In the genomic region with DNA sequence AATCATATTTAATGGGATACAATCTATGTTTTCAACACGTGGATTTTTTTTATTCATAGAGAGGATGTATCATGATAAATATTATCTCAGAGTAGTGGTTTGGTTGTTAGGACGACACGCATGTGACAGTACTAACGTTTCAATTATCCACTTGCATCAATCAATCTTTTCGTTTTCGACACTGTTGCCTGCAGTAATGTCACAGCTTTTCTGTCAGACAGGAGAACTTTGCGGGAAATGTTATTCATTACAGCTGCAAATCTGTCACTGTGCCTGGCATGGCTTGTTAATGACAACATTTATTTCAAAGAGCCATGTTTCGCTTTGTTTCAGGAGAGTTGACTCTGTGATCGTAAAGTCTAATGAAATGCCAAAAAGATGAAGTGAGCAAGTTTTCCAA, we compare ENCODE assay signal across 23 mouse cellular contexts.
DNase-seq lines count a peak whose midpoint lies in the region; ATAC-seq lines count a peak whose summit lies in the region.
"Had no signal": no experiment of that assay in that cellular context is flagged by ENCODE, and none has a peak within 500 bp of the region (broad histone marks: within the 10 kb centered on the region; RNA-seq: fewer than 3 reads in every experiment).

No protein-coding gene starts in this region.

- no peaks in the 10 kb centered on the region for H3K9me3 ChIP-seq in kidney, embryonic 15.5 days (replicated peaks)
- H3K9me3 ChIP-seq in limb, embryonic 11.5 days (ENCODE audit: control insufficient read depth, low read length) = no peaks in the 10 kb centered on the region
- H3K9me3 ChIP-seq in heart, embryonic 10.5 days = no peaks in the 10 kb centered on the region
- H3K9me3 ChIP-seq: embryonic facial prominence, embryonic 10.5 days; heart, embryonic 15.5 days; megakaryocyte, embryonic 14.5 days had no signal

- H3K4me3 ChIP-seq in kidney, embryonic 15.5 days (replicated peaks) = no peak overlapping the region
- H3K4me3 ChIP-seq in limb, embryonic 11.5 days (ENCODE audit: low read depth, low read length) = no peak overlapping the region
- H3K4me3 ChIP-seq in heart, embryonic 10.5 days = no peak overlapping the region
- H3K4me3 ChIP-seq: embryonic facial prominence, embryonic 10.5 days; heart, embryonic 15.5 days; megakaryocyte, embryonic 14.5 days had no signal

- no peaks in the 10 kb centered on the region for H3K27me3 ChIP-seq in kidney, embryonic 15.5 days
- no peaks in the 10 kb centered on the region for H3K27me3 ChIP-seq in limb, embryonic 11.5 days (ENCODE audit: control insufficient read depth, insufficient read depth, low read length)
- no peaks in the 10 kb centered on the region for H3K27me3 ChIP-seq in heart, embryonic 10.5 days (ENCODE audit: insufficient read depth, poor library complexity, severe bottlenecking)
- H3K27me3 ChIP-seq: heart, embryonic 15.5 days; megakaryocyte, embryonic 14.5 days; Patski had no signal

- H3K36me3 ChIP-seq in kidney, embryonic 15.5 days = no peaks in the 10 kb centered on the region
- no peaks in the 10 kb centered on the region for H3K36me3 ChIP-seq in limb, embryonic 11.5 days (ENCODE audit: control insufficient read depth, insufficient read depth, low read length)
- H3K36me3 ChIP-seq in heart, embryonic 10.5 days = no peaks in the 10 kb centered on the region
- H3K36me3 ChIP-seq: embryonic facial prominence, embryonic 10.5 days; heart, embryonic 15.5 days had no signal

- 0 out of 2 replicates have a peak overlapping the region, but pooled peaks have one; percentile 7 for H3K4me2 ChIP-seq in kidney, embryonic 15.5 days
- H3K4me2 ChIP-seq in limb, embryonic 11.5 days (ENCODE audit: low read depth, severe bottlenecking) = peak overlapping the region; percentile 17; the same call in 1 of the 2 replicates
- H3K4me2 ChIP-seq: heart, embryonic 15.5 days; liver, embryonic 11.5 days had no signal

- no peak for ATAC-seq in kidney, embryonic 15.5 days (replicated peaks; ENCODE audit: low FRiP score)
- ATAC-seq in limb, embryonic 11.5 days (ENCODE audit: insufficient number of reproducible peaks, low FRiP score, low TSS enrichment, low read depth) = no peak; the same call in 1 of the 2 replicates
- ATAC-seq: CD4-positive, CD25-positive, alpha-beta regulatory T cell, adult 4 months; Patski had no signal

- intact Hi-C loops in heart, postnatal 14 days (cut with DNase I) = no loop called here

- H3K4me1 ChIP-seq in kidney, embryonic 15.5 days = no peaks in the 10 kb centered on the region
- H3K4me1 ChIP-seq in limb, embryonic 11.5 days (ENCODE audit: control insufficient read depth, insufficient read depth, low read length) = no peaks in the 10 kb centered on the region
- H3K4me1 ChIP-seq in heart, embryonic 10.5 days = no peaks in the 10 kb centered on the region
- H3K4me1 ChIP-seq: embryonic facial prominence, embryonic 10.5 days; heart, embryonic 15.5 days; megakaryocyte, embryonic 14.5 days had no signal

- no peak overlapping the region for H3K27ac ChIP-seq in kidney, embryonic 15.5 days
- no peak overlapping the region for H3K27ac ChIP-seq in limb, embryonic 11.5 days (replicated peaks; ENCODE audit: low read depth, low read length)
- no peak overlapping the region for H3K27ac ChIP-seq in heart, embryonic 10.5 days
- H3K27ac ChIP-seq: embryonic facial prominence, embryonic 10.5 days; heart, embryonic 15.5 days; stomach, postnatal 0 days had no signal

- WGBS in kidney, embryonic 15.5 days = 40% methylated on average over 9 of the region's 9 CpGs
- WGBS in limb, embryonic 11.5 days = 31% methylated on average over 9 of the region's 9 CpGs
- 78% methylated on average over 9 of the region's 9 CpGs for WGBS in heart, embryonic 10.5 days

- peak; percentile 3 for DNase-seq in embryo, embryonic 11.5 days (ENCODE audit: low read depth, low spot score)
- DNase-seq in embryo, embryonic 10 days (ENCODE audit: low spot score) = no peak
- DNase-seq in kidney, adult 11 months = no peak
- peak; percentile 4 for DNase-seq in brain, adult 2 months (ENCODE audit: low read depth, low spot score)
- peak; percentile 29 for DNase-seq in limb, embryonic 11.5 days (ENCODE audit: low spot score)
- DNase-seq in heart, embryonic 10.5 days (ENCODE audit: low spot score) = no peak
- no peak for DNase-seq in heart, postnatal 14 days
- DNase-seq: adrenal gland, adult 8-10 months; cerebellum, adult 11 months; cerebellum, postnatal 14 days; heart, adult 18-20 months; kidney, postnatal 4 days; lung, adult 18-20 months; lung, postnatal 14 days; retina, postnatal 1 day had no signal

- H3K9ac ChIP-seq in kidney, embryonic 15.5 days = no peak overlapping the region
- no peak overlapping the region for H3K9ac ChIP-seq in limb, embryonic 11.5 days (ENCODE audit: low read length)
- H3K9ac ChIP-seq: heart, embryonic 15.5 days had no signal

Comparison
In these comparisons a context has a peak if more than half of its experiments do, and no peak if none do; other contexts are left out.
1. DNase-seq: peak in embryo, embryonic 11.5 days (single experiment), brain, adult 2 months (single experiment) and limb, embryonic 11.5 days (single experiment); none in embryo, embryonic 10 days (single experiment), kidney, adult 11 months (single experiment), heart, embryonic 10.5 days (single experiment) and heart, postnatal 14 days (0 of 2).